Mouse (Mus musculus): ENCODE measurements around the gene Cep104. TPM values are rescaled to one million over a fixed set of nuclear protein-coding genes. Genes with fewer than 3 reads are reported as not detected.

Gene Cep104
- polyA plus RNA-seq, 1 experiment from 2014 or later: 19.3 TPM

DNA sequence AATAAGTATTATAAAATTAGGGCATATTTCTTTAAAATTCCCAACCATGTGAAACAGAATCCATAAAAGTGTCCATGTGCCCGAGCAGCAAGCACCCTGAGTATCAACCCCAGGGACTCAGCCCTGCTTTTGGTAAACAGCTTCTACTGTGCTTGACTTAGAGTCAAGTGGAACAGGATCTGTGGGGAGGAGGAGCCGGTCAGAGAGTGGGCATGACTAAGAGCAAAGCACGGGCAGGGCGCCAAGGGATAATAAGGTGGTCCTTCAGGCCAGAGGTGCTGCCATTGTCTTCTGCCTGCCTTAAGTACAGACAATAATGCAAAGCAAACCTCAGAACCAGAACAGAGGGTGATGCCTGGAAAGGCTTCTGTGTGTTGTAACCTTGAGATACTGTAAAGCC lies 32.8 kb downstream of the Cep104 start:
- Histone ChIP-seq H3K27ac (replicated peaks; ENCODE audit: low read depth, low read length) (no peak overlapping the region), H3K36me3 (ENCODE audit: control insufficient read depth, insufficient read depth, low read length) (no peaks in the 10 kb centered on the region), H3K4me3 (ENCODE audit: low read depth, low read length) (no peak overlapping the region), H3K9me3 (ENCODE audit: control insufficient read depth, low read length) (no peaks in the 10 kb centered on the region), H3K4me2 (ENCODE audit: low read depth, severe bottlenecking) (no peak overlapping the region), H3K4me1 (ENCODE audit: control insufficient read depth, insufficient read depth, low read length) (peaks cover 4% of the 10 kb centered on the region), H3K9ac (ENCODE audit: low read length) (no peak overlapping the region), H3K27me3 (ENCODE audit: control insufficient read depth, insufficient read depth, low read length) (no peaks in the 10 kb centered on the region)
- ATAC-seq (ENCODE audit: insufficient number of reproducible peaks, low FRiP score, low TSS enrichment, low read depth) (no peak), DNase-seq (ENCODE audit: low spot score) (no peak)
- 80% methylated on average over 4 of the region's 4 CpGs for WGBS

DNA sequence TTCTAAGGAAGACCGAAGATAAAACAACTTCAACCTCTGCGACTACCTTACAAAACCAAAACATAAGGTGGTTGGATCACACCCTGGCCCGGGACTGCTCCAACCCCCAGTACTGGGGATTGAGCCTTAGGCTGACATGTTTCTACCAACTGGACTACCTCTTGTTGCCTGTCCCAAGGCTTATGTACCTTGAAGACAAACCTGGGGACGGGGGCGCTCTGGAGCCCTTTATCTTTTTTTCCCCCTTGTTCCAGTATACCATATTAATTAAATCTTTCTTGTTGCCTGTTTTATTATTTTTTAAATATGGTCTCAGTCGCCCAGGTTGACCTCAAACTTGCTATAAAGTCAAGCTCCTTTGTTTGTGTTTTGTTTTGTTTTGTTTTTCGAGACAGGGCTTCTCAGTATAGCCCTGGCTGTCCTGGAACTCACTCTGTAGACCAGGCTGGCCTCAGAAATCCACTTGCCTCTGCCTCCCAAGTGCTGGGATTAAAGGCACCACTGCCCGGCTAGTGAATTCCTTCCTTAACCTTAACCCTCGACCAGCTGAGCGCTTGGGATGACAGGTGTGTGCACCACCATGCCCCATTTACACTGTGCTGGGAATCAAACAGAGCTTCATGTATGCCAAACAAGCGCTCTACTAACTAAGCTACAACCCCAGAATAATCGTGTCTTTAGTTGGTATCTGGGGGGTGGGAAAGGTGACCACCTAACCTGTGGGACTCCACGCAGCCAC lies 36.1 kb downstream of the Cep104 start:
- Histone ChIP-seq H3K27me3 (ENCODE audit: control insufficient read depth, insufficient read depth, low read length) (no peaks in the 10 kb centered on the region), H3K4me3 (ENCODE audit: low read depth, low read length) (peak overlapping the region; percentile 99), H3K27ac (replicated peaks; ENCODE audit: low read depth, low read length) (peak overlapping the region; percentile 36; the same call in 1 of the 2 replicates), H3K9ac (ENCODE audit: low read length) (peak overlapping the region; percentile 95), H3K4me1 (ENCODE audit: control insufficient read depth, insufficient read depth, low read length) (peaks cover 11% of the 10 kb centered on the region), H3K36me3 (ENCODE audit: control insufficient read depth, insufficient read depth, low read length) (peaks cover 6% of the 10 kb centered on the region; the same call in 1 of the 2 replicates), H3K4me2 (ENCODE audit: low read depth, severe bottlenecking) (peak overlapping the region; percentile 99), H3K9me3 (ENCODE audit: control insufficient read depth, low read length) (no peaks in the 10 kb centered on the region)
- DNase-seq (ENCODE audit: low spot score) (no peak), ATAC-seq (ENCODE audit: insufficient number of reproducible peaks, low FRiP score, low TSS enrichment, low read depth) (peak; percentile 11; the same call in 1 of the 2 replicates)
- 29% methylated on average over 13 of the region's 13 CpGs for WGBS

DNA sequence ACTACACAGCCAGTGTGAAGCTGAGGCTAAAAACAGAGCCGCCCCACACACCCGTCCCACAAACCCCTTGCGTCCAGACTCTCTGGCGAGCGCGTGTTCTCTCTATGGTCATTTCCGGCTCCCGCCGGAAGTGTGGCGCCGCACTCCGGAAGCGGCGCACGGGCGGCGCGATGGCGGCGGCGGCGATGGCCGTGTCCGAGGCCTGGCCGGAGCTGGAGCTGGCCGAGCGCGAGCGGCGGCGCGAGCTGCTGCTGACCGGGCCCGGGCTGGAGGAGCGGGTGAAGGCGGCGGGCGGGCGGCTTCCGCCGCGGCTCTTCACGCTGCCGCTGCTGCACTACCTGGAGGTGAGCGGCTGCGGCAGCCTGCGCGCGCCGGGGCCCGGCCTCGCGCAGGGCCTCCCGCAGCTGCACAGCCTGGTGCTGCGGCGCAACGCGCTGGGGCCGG lies 36.7 kb downstream of the Cep104 start, which contains the start of gene Lrrc47:
Lrrc47 (plus strand) TSS at position 86 of the 444 bp plus-strand sequence.
- ATAC-seq (ENCODE audit: insufficient number of reproducible peaks, low FRiP score, low TSS enrichment, low read depth) (peak; percentile 84), DNase-seq (ENCODE audit: low spot score) (peak; percentile 83)
- H3K9me3 ChIP-seq (ENCODE audit: control insufficient read depth, low read length): no peaks in the 10 kb centered on the region
- peaks cover 6% of the 10 kb centered on the region; the same call in 1 of the 2 replicates for H3K36me3 ChIP-seq (ENCODE audit: control insufficient read depth, insufficient read depth, low read length)
- peak within 1 kb of the TSS; percentile 36; the same call in 1 of the 2 replicates for H3K27ac ChIP-seq (replicated peaks; ENCODE audit: low read depth, low read length)
- peaks cover 11% of the 10 kb centered on the region for H3K4me1 ChIP-seq (ENCODE audit: control insufficient read depth, insufficient read depth, low read length)
- H3K27me3 ChIP-seq (ENCODE audit: control insufficient read depth, insufficient read depth, low read length): no peaks in the 10 kb centered on the region
- H3K4me3 ChIP-seq (ENCODE audit: low read depth, low read length): peak within 1 kb of the TSS; percentile 99
- H3K4me2 ChIP-seq (ENCODE audit: low read depth, severe bottlenecking): peak within 1 kb of the TSS; percentile 99
- H3K9ac ChIP-seq (ENCODE audit: low read length): peak within 1 kb of the TSS; percentile 95
- under 1% methylated on average over 49 of the region's 59 CpGs for WGBS

DNA sequence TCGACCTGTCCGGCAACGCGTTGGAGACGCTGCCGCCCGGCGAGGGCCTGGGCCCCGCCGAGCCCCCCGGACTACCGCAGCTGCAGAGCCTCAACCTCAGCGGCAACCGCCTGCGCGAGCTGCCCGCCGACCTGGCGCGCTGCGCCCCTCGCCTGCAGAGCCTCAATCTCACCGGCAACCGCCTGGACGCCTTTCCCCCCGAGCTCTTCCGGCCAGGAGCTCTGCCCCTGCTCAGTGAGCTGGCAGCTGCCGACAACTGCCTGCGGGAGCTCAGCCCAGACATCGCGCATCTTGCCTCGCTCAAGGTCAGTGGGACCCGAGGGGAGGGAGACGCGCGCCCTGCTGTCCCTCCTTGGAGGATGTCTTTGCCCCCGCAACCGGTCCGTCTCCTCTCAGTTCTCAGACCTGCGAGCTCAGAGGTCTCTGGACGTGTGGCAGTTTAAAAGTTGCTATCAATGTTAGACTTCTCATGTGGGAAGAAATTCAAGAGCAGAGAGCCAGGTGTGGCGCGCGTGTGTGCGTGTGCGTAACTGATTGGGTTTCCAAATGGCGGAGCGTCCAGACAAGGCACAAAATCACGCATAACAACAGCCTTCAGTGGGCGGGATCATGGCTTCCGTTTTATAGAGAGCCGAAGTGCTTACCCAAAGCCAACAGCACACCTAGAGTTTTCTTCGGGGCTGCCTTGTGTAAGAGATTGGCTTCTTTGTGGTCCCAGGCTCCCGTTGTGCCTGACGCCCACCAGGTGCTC lies 37.3 kb downstream of the Cep104 start:
- H3K36me3 ChIP-seq (ENCODE audit: control insufficient read depth, insufficient read depth, low read length): peaks cover 8% of the 10 kb centered on the region; the same call in 1 of the 2 replicates
- DNase-seq (ENCODE audit: low spot score): peak; percentile 36
- ATAC-seq (ENCODE audit: insufficient number of reproducible peaks, low FRiP score, low TSS enrichment, low read depth): 0 out of 2 replicates have a peak, but pooled peaks have one; percentile 3
- peak overlapping the region; percentile 99 for H3K4me3 ChIP-seq (ENCODE audit: low read depth, low read length)
- WGBS: 4% methylated on average over 45 of the region's 55 CpGs
- no peaks in the 10 kb centered on the region for H3K27me3 ChIP-seq (ENCODE audit: control insufficient read depth, insufficient read depth, low read length)
- H3K9ac ChIP-seq (ENCODE audit: low read length): peak overlapping the region; percentile 95
- H3K4me2 ChIP-seq (ENCODE audit: low read depth, severe bottlenecking): peak overlapping the region; percentile 99
- peak overlapping the region; percentile 36; the same call in 1 of the 2 replicates for H3K27ac ChIP-seq (replicated peaks; ENCODE audit: low read depth, low read length)
- H3K4me1 ChIP-seq (ENCODE audit: control insufficient read depth, insufficient read depth, low read length): peaks cover 11% of the 10 kb centered on the region
- no peaks in the 10 kb centered on the region for H3K9me3 ChIP-seq (ENCODE audit: control insufficient read depth, low read length)

DNA sequence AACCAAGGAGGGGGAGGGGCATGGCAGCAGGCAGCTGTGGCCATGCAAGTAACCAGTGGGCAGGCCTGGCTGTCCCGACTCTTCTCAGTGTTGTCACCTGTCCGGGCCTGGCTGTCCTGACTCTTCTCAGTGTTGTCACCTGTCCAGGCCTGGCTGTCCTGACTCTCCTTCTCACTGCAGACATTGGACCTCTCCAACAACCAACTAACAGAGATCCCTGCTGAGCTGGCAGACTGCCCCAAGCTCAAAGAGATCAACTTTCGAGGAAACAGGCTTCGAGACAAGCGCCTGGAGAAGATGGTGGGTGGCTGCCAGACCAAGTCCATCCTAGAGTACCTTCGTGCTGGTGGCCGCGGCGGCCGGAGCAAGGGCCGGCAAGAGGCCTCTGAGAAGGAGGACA lies 40.5 kb downstream of the Cep104 start:
- no peaks in the 10 kb centered on the region for H3K27me3 ChIP-seq (ENCODE audit: control insufficient read depth, insufficient read depth, low read length)
- no peak overlapping the region for H3K4me3 ChIP-seq (ENCODE audit: low read depth, low read length)
- no peak overlapping the region for H3K9ac ChIP-seq (ENCODE audit: low read length)
- no peaks in the 10 kb centered on the region for H3K9me3 ChIP-seq (ENCODE audit: control insufficient read depth, low read length)
- no peak overlapping the region for H3K4me2 ChIP-seq (ENCODE audit: low read depth, severe bottlenecking)
- H3K4me1 ChIP-seq (ENCODE audit: control insufficient read depth, insufficient read depth, low read length): peaks cover 11% of the 10 kb centered on the region
- DNase-seq (ENCODE audit: low spot score): no peak
- peaks cover 25% of the 10 kb centered on the region for H3K36me3 ChIP-seq (ENCODE audit: control insufficient read depth, insufficient read depth, low read length)
- no peak overlapping the region for H3K27ac ChIP-seq (replicated peaks; ENCODE audit: low read depth, low read length)
- 86% methylated on average over 11 of the region's 11 CpGs for WGBS
- no peak for ATAC-seq (ENCODE audit: insufficient number of reproducible peaks, low FRiP score, low TSS enrichment, low read depth)

DNA sequence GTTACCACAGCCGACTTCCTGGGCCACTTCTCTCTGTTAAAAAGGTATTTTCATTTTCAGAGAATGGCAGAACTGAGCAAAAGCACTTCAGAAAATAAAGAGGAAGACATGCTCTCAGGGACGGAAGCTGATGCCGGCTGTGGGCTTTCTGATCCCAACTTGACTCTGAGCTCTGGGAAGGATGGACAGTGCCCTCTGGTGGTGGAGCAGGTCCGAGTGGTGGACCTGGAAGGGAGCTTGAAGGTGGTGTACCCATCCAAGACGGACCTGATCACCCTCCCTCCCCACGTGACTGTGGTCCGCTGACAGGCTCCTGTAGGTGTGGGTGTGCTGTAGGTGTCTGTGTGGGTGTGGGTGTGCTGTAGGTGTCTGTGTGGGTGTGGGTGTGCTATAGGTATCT lies 44.6 kb downstream of the Cep104 start:
- H3K9ac ChIP-seq (ENCODE audit: low read length): no peak overlapping the region
- no peaks in the 10 kb centered on the region for H3K9me3 ChIP-seq (ENCODE audit: control insufficient read depth, low read length)
- peaks cover 43% of the 10 kb centered on the region for H3K36me3 ChIP-seq (ENCODE audit: control insufficient read depth, insufficient read depth, low read length)
- H3K27me3 ChIP-seq (ENCODE audit: control insufficient read depth, insufficient read depth, low read length): peaks cover 3% of the 10 kb centered on the region; the same call in 1 of the 2 replicates
- no peak overlapping the region for H3K27ac ChIP-seq (replicated peaks; ENCODE audit: low read depth, low read length)
- H3K4me2 ChIP-seq (ENCODE audit: low read depth, severe bottlenecking): no peak overlapping the region
- H3K4me3 ChIP-seq (ENCODE audit: low read depth, low read length): no peak overlapping the region
- H3K4me1 ChIP-seq (ENCODE audit: control insufficient read depth, insufficient read depth, low read length): no peaks in the 10 kb centered on the region
- DNase-seq (ENCODE audit: low spot score): peak; percentile 28
- no peak for ATAC-seq (ENCODE audit: insufficient number of reproducible peaks, low FRiP score, low TSS enrichment, low read depth)
- WGBS: 78% methylated on average over 7 of the region's 7 CpGs

DNA sequence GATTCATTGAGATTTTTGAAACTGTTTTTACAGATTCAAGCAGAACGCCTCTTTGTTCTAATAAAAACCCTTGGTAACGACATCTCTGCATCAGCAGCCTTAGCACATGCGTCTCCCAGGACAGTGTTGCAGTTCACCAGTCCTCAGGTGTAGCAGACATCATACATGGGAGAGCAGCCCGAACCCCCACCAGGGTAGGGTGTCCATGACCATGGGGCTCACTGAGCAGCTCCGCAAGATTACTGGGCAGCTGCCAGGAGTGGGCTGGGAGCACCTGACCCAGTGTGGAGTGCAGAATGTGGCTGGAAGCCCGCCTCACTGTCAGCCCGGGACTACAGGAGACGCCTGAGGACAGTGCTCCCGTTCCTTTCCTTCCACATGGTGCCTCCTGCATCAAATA lies 46.4 kb downstream of the Cep104 start:
- ATAC-seq (ENCODE audit: insufficient number of reproducible peaks, low FRiP score, low TSS enrichment, low read depth): no peak
- H3K36me3 ChIP-seq (ENCODE audit: control insufficient read depth, insufficient read depth, low read length): peaks cover 36% of the 10 kb centered on the region
- WGBS: 92% methylated on average over 9 of the region's 9 CpGs

DNA sequence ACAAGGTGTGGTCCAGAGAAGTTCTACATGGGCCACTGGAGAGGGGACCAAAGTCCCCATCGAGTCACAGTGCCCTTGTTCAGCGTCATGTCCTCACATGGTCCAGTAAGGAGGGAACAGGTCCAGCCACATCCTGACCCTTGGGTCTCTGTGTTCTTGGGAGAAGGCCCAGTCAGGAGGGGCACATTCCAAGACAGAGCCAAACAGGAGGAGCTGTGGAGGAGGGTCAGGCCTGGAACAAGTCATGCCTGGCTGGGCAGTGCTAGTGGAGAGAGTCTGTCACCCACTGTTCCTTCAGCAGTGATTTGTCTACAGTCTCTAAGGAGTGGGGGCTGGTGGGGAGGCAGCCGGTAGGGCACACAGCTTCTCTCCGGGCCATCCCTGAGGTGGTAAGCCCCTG lies 47.4 kb downstream of the Cep104 start:
- H3K9ac ChIP-seq (ENCODE audit: low read length): 0 out of 2 replicates have a peak overlapping the region, but pooled peaks have one; percentile 12
- no peak for DNase-seq (ENCODE audit: low spot score)
- H3K27me3 ChIP-seq (ENCODE audit: control insufficient read depth, insufficient read depth, low read length): peaks cover 26% of the 10 kb centered on the region
- H3K27ac ChIP-seq (replicated peaks; ENCODE audit: low read depth, low read length): no peak overlapping the region
- H3K4me1 ChIP-seq (ENCODE audit: control insufficient read depth, insufficient read depth, low read length): peaks cover 8% of the 10 kb centered on the region
- H3K9me3 ChIP-seq (ENCODE audit: control insufficient read depth, low read length): no peaks in the 10 kb centered on the region
- no peak overlapping the region for H3K4me2 ChIP-seq (ENCODE audit: low read depth, severe bottlenecking)
- no peak for ATAC-seq (ENCODE audit: insufficient number of reproducible peaks, low FRiP score, low TSS enrichment, low read depth)
- peaks cover 34% of the 10 kb centered on the region for H3K36me3 ChIP-seq (ENCODE audit: control insufficient read depth, insufficient read depth, low read length)
- 84% methylated on average over 4 of the region's 4 CpGs for WGBS
- no peak overlapping the region for H3K4me3 ChIP-seq (ENCODE audit: low read depth, low read length)

More for the DNA sequence above, 46.4 kb downstream of the Cep104 start:
- Histone ChIP-seq H3K4me3 (ENCODE audit: low read depth, low read length) (no peak overlapping the region), H3K4me2 (ENCODE audit: low read depth, severe bottlenecking) (no peak overlapping the region), H3K27ac (replicated peaks; ENCODE audit: low read depth, low read length) (no peak overlapping the region), H3K4me1 (ENCODE audit: control insufficient read depth, insufficient read depth, low read length) (peaks cover 8% of the 10 kb centered on the region), H3K27me3 (ENCODE audit: control insufficient read depth, insufficient read depth, low read length) (peaks cover 22% of the 10 kb centered on the region), H3K9me3 (ENCODE audit: control insufficient read depth, low read length) (no peaks in the 10 kb centered on the region), H3K9ac (ENCODE audit: low read length) (no peak overlapping the region)
- DNase-seq (ENCODE audit: low spot score): no peak
